Mouse (Mus musculus) stomach, embryonic 15.5 days (tissue): ENCODE measurements around the gene Slc45a1. TPM values are rescaled to one million over a fixed set of nuclear protein-coding genes. Genes with fewer than 3 reads are reported as not detected.

Experiments used
- ATAC-seq: fragments of 200-750 bp; cut with Nextera tagmentation; 2 replicates; pipeline ENCODE4 v1.8.0; 2017; ENCODE audit warnings: low read depth, moderate number of reproducible peaks, moderate TSS enrichment; ENCODE audit not compliant: insufficient read depth, low FRiP score
- H3K27ac ChIP-seq: fragments of 300-500 bp; sonication (generic); 2 replicates; pipeline ENCODE4 v1.5.1; 2015; ENCODE audit warnings: mild to moderate bottlenecking, inconsistent platforms
- H3K27me3 ChIP-seq: fragments of 300-500 bp; sonication (generic); replicated peaks from 2 replicates; pipeline ENCODE4 v1.6.1; 2015; ENCODE audit warnings: inconsistent platforms
- H3K36me3 ChIP-seq: fragments of 300-500 bp; sonication (generic); 2 replicates; pipeline ENCODE4 v1.6.1; 2015; ENCODE audit warnings: inconsistent platforms
- H3K4me1 ChIP-seq: fragments of 300-500 bp; sonication (generic); 2 replicates; pipeline ENCODE4 v1.6.1; 2015; ENCODE audit warnings: inconsistent platforms
- H3K4me2 ChIP-seq: fragments of 300-500 bp; sonication (generic); 2 replicates; pipeline ENCODE4 v1.6.1; 2015; ENCODE audit warnings: mild to moderate bottlenecking, inconsistent platforms
- H3K4me3 ChIP-seq: fragments of 300-500 bp; sonication (generic); replicated peaks from 2 replicates; pipeline ENCODE4 v1.5.1; 2015; ENCODE audit warnings: inconsistent platforms
- H3K9ac ChIP-seq: fragments of 300-500 bp; sonication (generic); 2 replicates; pipeline ENCODE4 v1.6.1; 2015; ENCODE audit warnings: inconsistent platforms
- H3K9me3 ChIP-seq: fragments of 300-500 bp; sonication (generic); 2 replicates; pipeline ENCODE4 v1.6.1; 2016; ENCODE audit warnings: inconsistent platforms
- WGBS: fragments of 180-500 bp; shearing (Covaris S2); methylation state at CpG from one replicate; pipeline ENCODE4 v1.1.7; 2015; 5-methylcytosine and 5-hydroxymethylcytosine counted together
- polyA plus RNA-seq: library from polyadenylated mRNA; unstranded; fragments of >200 nt; fragmentation: Nextera tagmentation; extraction: Ambion mirVana; gene quantifications from 2 replicates; pipeline ENCODE4 v1.2.1, GENCODE M21; 2015

The Slc45a1 gene
- polyA plus RNA-seq, 1 experiment from 2014 or later: 1.0 TPM

DNA sequence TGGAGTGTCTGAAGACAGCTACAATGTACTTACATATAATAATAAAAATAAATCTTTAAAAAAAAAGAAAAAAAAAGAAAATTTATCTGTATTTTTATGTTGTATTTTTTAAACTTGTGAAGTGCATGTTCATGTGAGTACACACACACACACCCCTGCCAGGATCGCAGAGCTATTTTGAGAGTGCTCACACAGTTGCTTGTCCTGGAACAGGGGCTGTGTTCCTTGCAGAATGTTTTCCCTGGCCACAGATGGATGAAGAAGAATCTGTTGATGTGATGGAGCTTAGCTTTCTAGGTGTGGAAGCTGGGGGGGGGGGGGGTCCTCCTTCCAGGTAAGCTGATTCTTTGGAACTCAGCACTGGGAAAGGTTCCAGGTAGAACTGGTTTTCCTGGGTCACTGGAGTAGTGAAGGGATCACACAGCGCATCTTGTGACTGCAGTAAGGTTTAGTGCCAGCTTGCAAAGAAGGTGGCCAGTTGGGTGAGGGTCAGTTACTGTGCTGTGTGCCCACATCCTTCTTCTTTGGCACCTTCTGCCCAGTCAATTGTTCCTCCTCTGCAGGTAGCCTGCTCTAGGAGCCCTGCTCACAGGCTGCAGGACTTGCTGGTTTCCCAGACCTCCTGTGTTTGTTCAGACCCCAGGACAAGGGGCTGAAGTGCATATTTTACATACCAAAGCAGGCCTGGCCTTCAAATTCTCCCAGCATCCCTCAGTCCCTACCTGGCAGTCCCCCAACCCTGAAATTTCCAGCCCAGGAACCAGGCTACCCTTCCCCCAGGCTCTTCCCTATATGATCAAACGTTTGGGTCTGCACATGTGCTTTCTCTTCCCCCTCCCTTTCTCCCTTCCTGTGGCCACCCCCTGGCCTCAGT is 52.6 kb downstream of the Slc45a1 start:
- Histone ChIP-seq H3K4me1 (peaks cover 19% of the 10 kb centered on the region; the same call in 1 of the 2 replicates), H3K9ac (no peak overlapping the region), H3K27me3 (no peaks in the 10 kb centered on the region), H3K36me3 (no peaks in the 10 kb centered on the region), H3K27ac (peak overlapping the region; percentile 44; the same call in 1 of the 2 replicates), H3K4me3 (no peak overlapping the region), H3K4me2 (no peak overlapping the region), H3K9me3 (no peaks in the 10 kb centered on the region)
- ATAC-seq: no peak
- 59% methylated on average over 3 of the region's 3 CpGs for WGBS

DNA sequence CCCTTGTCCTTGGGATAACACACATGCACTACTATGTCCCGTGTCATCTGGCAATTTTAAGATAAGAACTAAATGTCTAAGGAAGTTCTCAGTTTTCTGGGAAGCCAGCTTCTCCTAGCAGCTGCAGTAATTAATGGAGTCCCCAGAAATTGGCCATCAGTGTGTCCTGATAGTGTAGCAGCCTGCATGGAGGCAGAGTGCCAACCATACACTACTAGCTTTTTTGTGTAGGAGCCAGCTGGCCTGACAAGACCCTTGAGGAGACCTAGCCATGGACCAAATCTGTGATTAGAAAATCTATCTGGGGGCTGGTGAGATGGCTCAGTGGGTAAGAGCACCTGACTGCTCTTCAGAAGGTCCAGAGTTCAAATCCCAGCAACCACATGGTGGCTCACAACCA is 53.3 kb downstream of the Slc45a1 start:
- H3K27ac ChIP-seq: 0 out of 2 replicates have a peak overlapping the region, but pooled peaks have one; percentile 18
- H3K4me1 ChIP-seq: peaks cover 19% of the 10 kb centered on the region; the same call in 1 of the 2 replicates
- no peak overlapping the region for H3K4me3 ChIP-seq
- no peak overlapping the region for H3K9ac ChIP-seq
- H3K36me3 ChIP-seq: no peaks in the 10 kb centered on the region
- no peaks in the 10 kb centered on the region for H3K27me3 ChIP-seq
- ATAC-seq: no peak
- WGBS: 62% methylated on average over 1 of the region's 1 CpGs
- no peaks in the 10 kb centered on the region for H3K9me3 ChIP-seq
- H3K4me2 ChIP-seq: no peak overlapping the region

DNA sequence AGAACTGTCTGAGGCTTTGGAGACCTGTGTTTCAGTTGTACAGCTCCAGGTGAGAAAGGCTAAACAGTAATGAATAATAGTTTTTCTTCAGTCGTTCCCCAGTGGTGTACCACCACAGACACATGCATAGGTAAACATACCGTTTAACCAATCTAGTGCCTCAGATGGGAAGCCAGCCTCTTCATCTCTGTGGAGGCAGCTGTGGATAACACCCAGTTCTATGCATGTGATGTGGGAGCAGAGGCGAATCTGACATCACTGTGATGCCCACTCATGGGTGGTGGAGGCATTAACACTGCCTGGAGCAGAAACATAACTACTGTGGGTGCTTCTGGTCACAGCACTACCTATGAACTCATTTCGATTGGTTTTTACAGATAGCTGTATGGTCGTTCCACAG is 56.0 kb downstream of the Slc45a1 start:
- no peaks in the 10 kb centered on the region for H3K27me3 ChIP-seq
- H3K4me1 ChIP-seq: peaks cover 38% of the 10 kb centered on the region
- WGBS: 68% methylated on average over 5 of the region's 5 CpGs
- no peak for ATAC-seq
- no peaks in the 10 kb centered on the region for H3K9me3 ChIP-seq
- no peak overlapping the region for H3K27ac ChIP-seq
- no peak overlapping the region for H3K4me3 ChIP-seq
- H3K36me3 ChIP-seq: no peaks in the 10 kb centered on the region
- no peak overlapping the region for H3K4me2 ChIP-seq
- H3K9ac ChIP-seq: no peak overlapping the region

DNA sequence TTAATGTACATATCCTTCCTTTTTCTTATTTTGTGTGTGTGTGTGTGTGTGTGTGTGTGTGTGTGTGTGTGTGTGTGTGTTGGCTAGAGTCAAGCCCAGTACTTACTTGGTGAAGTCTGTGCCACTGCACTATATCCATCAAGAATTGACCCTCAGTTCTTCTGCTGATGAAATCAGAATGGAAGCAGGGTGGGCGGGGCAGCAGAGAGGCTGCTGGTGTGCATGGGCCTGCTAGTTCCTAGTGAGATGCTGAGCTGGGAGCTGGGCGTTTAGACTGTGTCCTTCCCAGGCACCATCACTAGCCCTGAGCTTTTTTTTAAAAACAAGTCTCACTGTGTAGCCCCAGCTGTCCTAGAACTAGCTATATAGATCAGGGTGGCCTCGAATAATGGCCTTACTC is 56.9 kb downstream of the Slc45a1 start:
- Histone ChIP-seq H3K9ac (no peak overlapping the region), H3K9me3 (no peaks in the 10 kb centered on the region), H3K4me2 (no peak overlapping the region), H3K4me3 (no peak overlapping the region), H3K36me3 (no peaks in the 10 kb centered on the region), H3K4me1 (peaks cover 46% of the 10 kb centered on the region), H3K27me3 (no peaks in the 10 kb centered on the region), H3K27ac (no peak overlapping the region)
- WGBS: 62% methylated on average over 3 of the region's 3 CpGs
- no peak for ATAC-seq

DNA sequence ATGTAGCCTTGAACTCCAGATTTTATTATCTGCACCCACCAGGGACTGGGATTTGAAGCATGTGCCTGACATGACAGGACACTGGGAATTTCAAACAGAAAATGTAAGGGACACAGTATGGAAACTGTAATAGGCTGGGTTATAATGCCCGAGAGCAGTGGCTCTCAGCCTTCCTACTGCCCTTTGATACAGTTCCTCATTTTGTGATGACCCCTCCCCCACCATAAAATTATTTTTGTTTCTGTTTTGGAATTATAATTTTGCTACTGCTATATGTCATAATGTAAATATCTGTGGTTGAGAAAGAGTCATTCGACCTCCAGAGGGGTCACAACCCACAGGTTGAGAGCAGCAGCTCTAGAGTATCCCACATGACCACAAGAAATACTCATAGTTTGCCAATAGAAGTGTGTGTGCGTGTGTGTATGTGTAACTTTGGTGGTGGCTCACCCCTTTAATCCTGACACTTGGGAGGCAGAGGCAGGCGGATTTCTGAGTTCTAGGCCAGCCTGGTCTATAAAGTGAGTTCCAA is 57.6 kb downstream of the Slc45a1 start:
- no peak overlapping the region for H3K4me2 ChIP-seq
- peaks cover 43% of the 10 kb centered on the region for H3K4me1 ChIP-seq
- no peak overlapping the region for H3K4me3 ChIP-seq
- WGBS: 83% methylated on average over 4 of the region's 4 CpGs
- no peak overlapping the region for H3K27ac ChIP-seq
- no peaks in the 10 kb centered on the region for H3K27me3 ChIP-seq
- H3K9me3 ChIP-seq: no peaks in the 10 kb centered on the region
- no peaks in the 10 kb centered on the region for H3K36me3 ChIP-seq
- no peak for ATAC-seq
- no peak overlapping the region for H3K9ac ChIP-seq

DNA sequence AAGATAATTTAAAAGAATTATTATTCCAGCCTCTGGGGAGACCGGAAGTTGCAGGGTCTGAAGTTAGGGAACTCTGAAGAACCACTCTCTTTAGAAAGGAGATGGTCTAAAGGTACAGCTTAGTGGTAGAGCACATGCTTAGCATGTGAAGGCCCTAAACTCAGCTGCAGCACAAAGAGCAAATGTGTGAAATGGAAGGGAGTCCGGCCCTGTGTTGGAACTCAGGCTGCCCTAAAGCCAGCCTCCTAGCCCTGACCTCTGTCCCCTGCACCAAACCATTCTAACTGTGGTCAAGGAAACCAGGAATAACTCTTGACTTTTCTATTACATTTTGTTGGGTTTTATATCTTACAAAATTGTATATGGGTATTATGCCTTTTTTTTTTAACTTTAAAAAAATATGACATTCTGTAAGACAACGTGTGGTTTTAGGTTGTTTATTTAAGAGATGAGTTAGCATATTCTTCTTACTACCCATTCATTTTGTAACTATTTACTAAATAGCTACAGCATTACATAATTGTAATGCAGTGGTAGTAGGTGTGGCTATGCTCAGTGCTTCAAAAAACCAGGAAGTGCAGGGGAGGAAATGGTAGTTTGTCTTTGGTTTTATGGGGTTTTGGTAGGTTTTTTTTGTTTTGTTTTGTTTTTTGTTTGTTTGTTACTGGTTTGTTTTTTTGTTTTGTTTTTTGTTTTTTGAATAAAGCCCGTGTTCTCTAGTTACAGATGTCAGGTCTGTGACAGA is 58.3 kb downstream of the Slc45a1 start:
- ATAC-seq: no peak
- H3K27ac ChIP-seq: no peak overlapping the region
- peaks cover 41% of the 10 kb centered on the region for H3K4me1 ChIP-seq
- no peak overlapping the region for H3K4me2 ChIP-seq
- no peak overlapping the region for H3K4me3 ChIP-seq
- no peaks in the 10 kb centered on the region for H3K9me3 ChIP-seq
- H3K36me3 ChIP-seq: no peaks in the 10 kb centered on the region
- 55% methylated on average over 4 of the region's 4 CpGs for WGBS
- H3K27me3 ChIP-seq: no peaks in the 10 kb centered on the region
- no peak overlapping the region for H3K9ac ChIP-seq

DNA sequence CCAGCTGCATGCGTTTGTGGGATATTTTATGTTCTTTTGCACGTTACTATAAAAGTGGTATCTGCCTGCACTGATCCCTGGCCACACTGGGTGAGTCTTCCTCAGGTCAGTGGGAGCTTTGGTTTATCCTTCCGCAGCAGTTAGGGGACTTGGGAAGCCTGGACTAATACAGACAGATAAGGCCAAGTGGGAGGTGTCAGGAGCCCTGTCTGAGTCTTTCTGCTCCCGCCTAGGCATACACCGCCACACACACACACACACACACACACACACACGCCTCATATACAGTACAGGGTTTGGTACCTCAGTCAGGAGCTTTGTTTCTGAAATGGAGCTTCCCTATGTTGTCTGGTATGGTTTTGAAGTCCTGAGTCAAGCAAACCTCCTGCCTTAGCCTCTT is 59.9 kb downstream of the Slc45a1 start:
- peaks cover 47% of the 10 kb centered on the region for H3K4me1 ChIP-seq
- no peak overlapping the region for H3K9ac ChIP-seq
- H3K9me3 ChIP-seq: no peaks in the 10 kb centered on the region
- peak overlapping the region; percentile 46; the same call in 1 of the 2 replicates for H3K27ac ChIP-seq
- peak; percentile 53; the same call in 1 of the 2 replicates for ATAC-seq
- H3K4me3 ChIP-seq: no peak overlapping the region
- 41% methylated on average over 6 of the region's 6 CpGs for WGBS
- no peaks in the 10 kb centered on the region for H3K36me3 ChIP-seq
- H3K4me2 ChIP-seq: no peak overlapping the region
- no peaks in the 10 kb centered on the region for H3K27me3 ChIP-seq

DNA sequence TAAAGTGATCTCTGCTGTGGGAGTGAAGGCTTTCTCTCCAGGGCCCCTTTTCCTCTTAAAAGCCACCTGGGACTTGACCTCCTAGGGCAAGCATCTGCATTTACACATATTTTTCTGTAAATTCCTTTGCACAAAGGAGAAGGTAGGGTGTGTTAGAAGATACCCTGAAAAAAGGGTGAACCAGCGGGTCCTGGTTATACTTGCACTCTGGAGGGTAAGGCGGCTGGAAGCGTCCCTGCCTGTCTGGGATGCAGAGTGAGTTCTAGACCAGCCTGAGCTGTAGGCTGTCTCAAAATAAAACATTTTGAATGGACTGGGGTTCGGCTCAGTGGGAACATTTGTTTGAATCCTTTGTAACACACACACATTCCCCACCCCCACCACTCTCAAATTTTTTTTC is 60.4 kb downstream of the Slc45a1 start:
- H3K27ac ChIP-seq: no peak overlapping the region
- no peaks in the 10 kb centered on the region for H3K27me3 ChIP-seq
- H3K4me1 ChIP-seq: peaks cover 48% of the 10 kb centered on the region
- H3K9ac ChIP-seq: no peak overlapping the region
- WGBS: 44% methylated on average over 4 of the region's 4 CpGs
- no peak for ATAC-seq
- H3K4me2 ChIP-seq: no peak overlapping the region
- no peaks in the 10 kb centered on the region for H3K36me3 ChIP-seq
- H3K4me3 ChIP-seq: no peak overlapping the region
- H3K9me3 ChIP-seq: no peaks in the 10 kb centered on the region

DNA sequence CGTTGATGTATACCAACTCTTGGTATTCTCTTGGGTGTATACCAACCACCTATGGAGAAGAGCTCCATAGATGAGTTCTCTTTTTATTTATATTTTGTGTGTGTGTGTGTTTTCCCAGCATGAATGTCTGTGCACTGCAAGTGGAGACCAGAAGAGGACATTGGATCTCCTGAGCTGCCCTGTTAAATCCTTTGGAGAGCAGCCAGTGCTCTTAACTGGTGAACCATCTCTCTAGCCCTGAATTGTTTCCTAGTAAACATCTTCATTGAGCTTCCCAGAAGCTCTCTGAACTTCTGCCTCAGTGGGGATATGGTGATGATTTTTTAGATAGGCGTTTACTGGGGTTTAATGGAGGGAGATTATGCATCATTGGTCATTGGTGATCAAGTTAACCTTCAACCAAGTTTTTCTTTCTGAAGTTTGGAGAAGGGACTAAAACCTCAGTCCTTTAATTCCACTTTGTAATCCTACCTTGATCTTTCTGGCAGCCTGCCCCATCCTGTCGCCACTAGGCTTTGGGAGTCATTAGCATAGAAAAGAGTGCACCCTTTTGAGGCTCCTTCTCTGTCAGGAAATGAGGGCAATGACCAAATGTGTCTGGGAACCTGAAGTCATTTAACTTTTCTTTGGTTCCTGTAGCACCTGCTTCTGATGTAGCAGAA is 61.2 kb downstream of the Slc45a1 start:
- Histone ChIP-seq H3K4me3 (no peak overlapping the region), H3K9me3 (no peaks in the 10 kb centered on the region), H3K36me3 (no peaks in the 10 kb centered on the region), H3K4me1 (peaks cover 48% of the 10 kb centered on the region), H3K4me2 (no peak overlapping the region), H3K27me3 (no peaks in the 10 kb centered on the region), H3K9ac (no peak overlapping the region), H3K27ac (peak overlapping the region; percentile 21; the same call in 1 of the 2 replicates)
- 32% methylated on average over 3 of the region's 3 CpGs for WGBS
- ATAC-seq: no peak

DNA sequence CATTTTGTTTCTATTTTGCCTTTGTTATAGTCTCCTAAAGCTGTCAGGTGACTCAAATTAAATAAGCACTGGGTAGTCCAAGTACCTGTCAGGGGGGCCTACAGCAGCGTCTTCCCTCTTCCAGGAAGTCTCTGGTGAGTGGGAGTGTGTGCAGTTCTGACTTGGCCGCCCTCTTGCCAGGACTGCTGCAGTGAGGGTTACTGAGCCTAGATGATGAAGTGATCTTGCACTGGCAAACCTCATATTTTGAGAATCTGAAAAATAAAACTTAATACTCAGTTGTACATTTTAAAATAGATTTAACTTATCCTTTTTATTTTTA is 63.7 kb downstream of the Slc45a1 start:
- Histone ChIP-seq H3K4me3 (no peak overlapping the region), H3K27me3 (no peaks in the 10 kb centered on the region), H3K36me3 (no peaks in the 10 kb centered on the region), H3K4me1 (peaks cover 66% of the 10 kb centered on the region), H3K9me3 (no peaks in the 10 kb centered on the region), H3K4me2 (no peak overlapping the region), H3K27ac (no peak overlapping the region; the same call in 1 of the 2 replicates), H3K9ac (no peak overlapping the region)
- no peak for ATAC-seq
- 53% methylated on average over 2 of the region's 2 CpGs for WGBS

DNA sequence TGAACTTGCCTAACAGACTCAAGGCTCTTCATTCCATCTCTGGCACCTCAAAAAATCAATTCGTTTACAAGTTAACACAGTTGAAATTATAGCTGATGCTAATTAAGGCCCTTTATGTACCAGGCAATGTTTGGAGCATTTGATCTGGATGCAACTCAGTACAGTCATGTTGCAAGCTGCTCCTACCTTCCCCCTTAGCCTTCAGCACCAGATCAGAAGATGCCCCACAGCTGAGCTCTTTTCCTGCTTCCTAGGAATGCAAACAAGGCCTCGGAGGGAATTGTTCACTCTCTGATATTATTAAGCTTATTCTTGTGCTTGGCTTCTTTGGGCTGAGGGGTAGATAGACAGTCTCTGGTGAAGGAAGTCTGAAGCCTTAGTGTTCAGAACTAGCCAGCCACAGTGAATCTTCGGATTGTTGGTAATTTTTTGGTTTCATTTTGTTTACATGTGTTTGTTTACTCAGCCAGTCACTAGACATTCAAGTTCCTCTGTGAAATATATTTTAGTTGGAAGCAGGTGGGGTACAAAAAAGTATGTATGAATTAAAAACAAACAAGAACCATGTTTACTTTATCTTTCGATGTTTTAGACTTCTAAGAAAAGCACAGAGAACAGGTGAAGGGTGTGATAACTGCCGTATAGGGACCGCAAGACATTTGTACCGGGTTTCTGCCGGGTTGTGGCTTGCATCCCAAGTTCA is 64.2 kb downstream of the Slc45a1 start:
- Histone ChIP-seq H3K9ac (no peak overlapping the region), H3K4me3 (no peak overlapping the region), H3K9me3 (no peaks in the 10 kb centered on the region), H3K27ac (peak overlapping the region; percentile 57; the same call in 1 of the 2 replicates), H3K36me3 (no peaks in the 10 kb centered on the region), H3K4me1 (peaks cover 70% of the 10 kb centered on the region), H3K27me3 (no peaks in the 10 kb centered on the region), H3K4me2 (no peak overlapping the region)
- WGBS: 39% methylated on average over 8 of the region's 8 CpGs
- no peak for ATAC-seq
